Mouse (Mus musculus) forebrain, embryonic 10.5 days (tissue): ENCODE measurements at regions not wholly inside any gene's neighbourhood (a gene's known extent, or its start where the extent isn't known, plus 50 kb on each side); places are given as distances from the start of the nearest gene placed in this dataset.

Source experiments
- DNase-seq: peaks from one replicate; pipeline ENCODE4 v3.0.0-alpha.2; 2017; ENCODE audit warnings: low spot score; ENCODE audit errors: extremely low spot score
- H3K27ac ChIP-seq: fragments of 300-500 bp; sonication (generic); 2 replicates; pipeline ENCODE4 v1.5.1; 2016; ENCODE audit warnings: mild to moderate bottlenecking
- H3K27me3 ChIP-seq: fragments of 300-500 bp; sonication (generic); 2 replicates; pipeline ENCODE4 v1.6.1; 2016; ENCODE audit warnings: mild to moderate bottlenecking; ENCODE audit not compliant: poor library complexity, severe bottlenecking
- H3K36me3 ChIP-seq: fragments of 300-500 bp; sonication (generic); replicated peaks from 2 replicates; pipeline ENCODE4 v1.6.1; 2016; ENCODE audit warnings: mild to moderate bottlenecking, moderate library complexity
- H3K4me1 ChIP-seq: fragments of 300-500 bp; sonication (generic); 2 replicates; pipeline ENCODE4 v1.6.1; 2016
- H3K4me3 ChIP-seq: fragments of 300-500 bp; sonication (generic); 2 replicates; pipeline ENCODE4 v1.5.1; 2016; ENCODE audit warnings: mild to moderate bottlenecking, moderate library complexity
- H3K9me3 ChIP-seq: fragments of 300-500 bp; sonication (generic); 2 replicates; pipeline ENCODE4 v1.6.1; 2016; ENCODE audit warnings: mild to moderate bottlenecking, moderate library complexity
- WGBS: fragments of 180-500 bp; shearing (Covaris S2); methylation state at CpG from one replicate; pipeline ENCODE4 v1.1.7; 2016; 5-methylcytosine and 5-hydroxymethylcytosine counted together

GRCm38 (mm10) chrX:167015602-167016001, 193.5 kb downstream of the Tmsb4x start:
- no peaks in the 10 kb centered on the region for H3K9me3 ChIP-seq
- H3K36me3 ChIP-seq, result no peaks in the 10 kb centered on the region
- no peak for DNase-seq
- no peaks in the 10 kb centered on the region for H3K4me1 ChIP-seq
- no peak overlapping the region for H3K4me3 ChIP-seq
- H3K27ac ChIP-seq, result no peak overlapping the region
- H3K27me3 ChIP-seq, result peaks cover 96% of the 10 kb centered on the region
- WGBS, result 71% methylated on average over 2 of the region's 2 CpGs

- Histone ChIP-seq H3K27ac (no peak overlapping the region), H3K4me1 (no peaks in the 10 kb centered on the region), H3K9me3 (no peaks in the 10 kb centered on the region), H3K36me3 (no peaks in the 10 kb centered on the region), H3K4me3 (no peak overlapping the region), H3K27me3 (peaks cover 96% of the 10 kb centered on the region)
- WGBS, result 83% methylated on average over 2 of the region's 2 CpGs
- DNase-seq, result no peak
Measured at GRCm38 (mm10) chrX:167014322-167014721, 194.8 kb downstream of the Tmsb4x start.

- Histone ChIP-seq H3K27me3 (peaks cover 97% of the 10 kb centered on the region), H3K27ac (no peak overlapping the region), H3K36me3 (no peaks in the 10 kb centered on the region), H3K4me3 (no peak overlapping the region), H3K4me1 (no peaks in the 10 kb centered on the region), H3K9me3 (no peaks in the 10 kb centered on the region)
- 87% methylated on average over 4 of the region's 4 CpGs for WGBS
- no peak for DNase-seq
Measured at GRCm38 (mm10) chrX:167012891-167013290, 196.2 kb downstream of the Tmsb4x start.

GRCm38 (mm10) chrX:167011977-167012542, 197.1 kb downstream of the Tmsb4x start:
- H3K27me3 ChIP-seq, result peaks cover 98% of the 10 kb centered on the region
- H3K4me3 ChIP-seq, result no peak overlapping the region
- no peak overlapping the region for H3K27ac ChIP-seq
- DNase-seq, result no peak
- H3K9me3 ChIP-seq, result no peaks in the 10 kb centered on the region
- WGBS, result 74% methylated on average over 1 of the region's 1 CpGs
- no peaks in the 10 kb centered on the region for H3K36me3 ChIP-seq
- no peaks in the 10 kb centered on the region for H3K4me1 ChIP-seq

- no peak overlapping the region for H3K27ac ChIP-seq
- DNase-seq, result no peak
- H3K4me1 ChIP-seq, result no peaks in the 10 kb centered on the region
- H3K4me3 ChIP-seq, result no peak overlapping the region
- no peaks in the 10 kb centered on the region for H3K36me3 ChIP-seq
- no peaks in the 10 kb centered on the region for H3K9me3 ChIP-seq
- peaks cover 82% of the 10 kb centered on the region for H3K27me3 ChIP-seq
- WGBS, result 93% methylated on average over 4 of the region's 4 CpGs
Measured at GRCm38 (mm10) chrX:166995855-166996254, 213.3 kb downstream of the Tmsb4x start.

GRCm38 (mm10) chrX:166981003-166981402, 228.1 kb downstream of the Tmsb4x start:
- H3K9me3 ChIP-seq, result no peaks in the 10 kb centered on the region
- H3K4me1 ChIP-seq, result no peaks in the 10 kb centered on the region
- no peak overlapping the region for H3K4me3 ChIP-seq
- DNase-seq, result no peak
- no peak overlapping the region for H3K27ac ChIP-seq
- WGBS, result 87% methylated on average over 6 of the region's 6 CpGs
- peaks cover 91% of the 10 kb centered on the region for H3K27me3 ChIP-seq
- no peaks in the 10 kb centered on the region for H3K36me3 ChIP-seq

- Histone ChIP-seq H3K27me3 (peaks cover 90% of the 10 kb centered on the region), H3K36me3 (no peaks in the 10 kb centered on the region), H3K4me3 (no peak overlapping the region), H3K9me3 (no peaks in the 10 kb centered on the region), H3K27ac (no peak overlapping the region), H3K4me1 (no peaks in the 10 kb centered on the region)
- no peak for DNase-seq
- 83% methylated on average over 4 of the region's 4 CpGs for WGBS
Measured at GRCm38 (mm10) chrX:166980504-166980903, 228.6 kb downstream of the Tmsb4x start.

GRCm38 (mm10) chrX:166977029-166977428, 232.1 kb downstream of the Tmsb4x start:
- Histone ChIP-seq H3K27ac (no peak overlapping the region), H3K4me3 (no peak overlapping the region), H3K36me3 (no peaks in the 10 kb centered on the region), H3K4me1 (no peaks in the 10 kb centered on the region), H3K27me3 (peaks cover 84% of the 10 kb centered on the region), H3K9me3 (no peaks in the 10 kb centered on the region)
- no peak for DNase-seq

- WGBS, result 54% methylated on average over 1 of the region's 1 CpGs
- DNase-seq, result no peak
- Histone ChIP-seq H3K4me3 (no peak overlapping the region), H3K9me3 (no peaks in the 10 kb centered on the region), H3K36me3 (no peaks in the 10 kb centered on the region), H3K4me1 (no peaks in the 10 kb centered on the region), H3K27me3 (peaks cover 87% of the 10 kb centered on the region), H3K27ac (no peak overlapping the region)
Measured at GRCm38 (mm10) chrX:166971721-166972120, 237.4 kb downstream of the Tmsb4x start.

GRCm38 (mm10) chrX:166964656-166965582, 244.2 kb downstream of the Tmsb4x start:
- no peak for DNase-seq
- Histone ChIP-seq H3K4me1 (no peaks in the 10 kb centered on the region), H3K36me3 (no peaks in the 10 kb centered on the region), H3K9me3 (no peaks in the 10 kb centered on the region), H3K27ac (no peak overlapping the region), H3K27me3 (peaks cover 88% of the 10 kb centered on the region), H3K4me3 (no peak overlapping the region)
- 78% methylated on average over 7 of the region's 7 CpGs for WGBS

- H3K4me1 ChIP-seq, result peaks cover 6% of the 10 kb centered on the region
- no peak overlapping the region for H3K4me3 ChIP-seq
- 56% methylated on average over 14 of the region's 14 CpGs for WGBS
- no peaks in the 10 kb centered on the region for H3K36me3 ChIP-seq
- no peak for DNase-seq
- H3K27ac ChIP-seq, result no peak overlapping the region
- no peaks in the 10 kb centered on the region for H3K9me3 ChIP-seq
- peaks cover 82% of the 10 kb centered on the region for H3K27me3 ChIP-seq
Measured at GRCm38 (mm10) chrX:166952528-166953189, 256.5 kb downstream of the Tmsb4x start.

- 91% methylated on average over 6 of the region's 6 CpGs for WGBS
- Histone ChIP-seq H3K27me3 (peaks cover 78% of the 10 kb centered on the region), H3K4me1 (peaks cover 6% of the 10 kb centered on the region), H3K9me3 (no peaks in the 10 kb centered on the region), H3K4me3 (no peak overlapping the region), H3K36me3 (no peaks in the 10 kb centered on the region), H3K27ac (no peak overlapping the region)
- no peak for DNase-seq
Measured at GRCm38 (mm10) chrX:166951011-166951410, 258.1 kb downstream of the Tmsb4x start.

GRCm38 (mm10) chrX:166945915-166946314, 263.2 kb downstream of the Tmsb4x start:
- Histone ChIP-seq H3K9me3 (no peaks in the 10 kb centered on the region), H3K4me3 (no peak overlapping the region), H3K36me3 (no peaks in the 10 kb centered on the region), H3K27ac (no peak overlapping the region), H3K27me3 (peaks cover 94% of the 10 kb centered on the region), H3K4me1 (no peaks in the 10 kb centered on the region)
- DNase-seq, result no peak
- 87% methylated on average over 1 of the region's 1 CpGs for WGBS
